Mouse (Mus musculus): ENCODE measurements at regions not wholly inside any gene's neighbourhood (a gene's known extent, or its start where the extent isn't known, plus 50 kb on each side); places are given as distances from the start of the nearest gene placed in this dataset.

DNA sequence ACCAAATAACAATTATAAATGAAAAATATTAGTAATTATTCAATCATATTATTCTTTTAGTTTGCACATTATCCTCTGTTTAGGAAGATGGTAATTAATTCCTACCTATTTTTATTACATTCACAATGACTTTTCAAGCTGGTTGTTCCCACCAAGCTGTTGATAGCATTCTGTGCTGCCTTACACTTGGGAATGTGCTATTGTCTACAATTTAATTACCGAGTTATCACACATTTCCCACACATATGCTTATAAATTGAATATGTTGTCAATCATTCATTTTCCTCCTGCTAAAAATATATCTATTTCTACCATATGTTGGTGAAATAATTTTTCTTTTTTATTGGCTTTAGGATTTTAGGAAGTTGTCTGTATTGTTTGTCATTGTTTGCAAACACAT is 306.2 kb upstream of the Klhl1 start:
- no peak overlapping the region for H3K4me3 ChIP-seq (ENCODE audit: insufficient read depth in 1 of 2, low read depth in 2 of 2, low read length in 2 of 2)
- no peak for TF ChIP-seq CTCF (IDR thresholded peaks at IDR 0.05; ENCODE audit: low read depth)
- TF ChIP-seq EP300 (IDR thresholded peaks at IDR 0.05; ENCODE audit: low read depth), result no peak
- H3K4me1 ChIP-seq (replicated peaks; ENCODE audit: control insufficient read depth in 2 of 2, insufficient read depth in 2 of 2, low read length in 1 of 2), result no peaks in the 10 kb centered on the region
- 50% methylated on average over 1 of the region's 1 CpGs for WGBS (ENCODE audit: insufficient replicate concordance)
- H3K4me2 ChIP-seq (ENCODE audit: low read depth), result no peak overlapping the region
- no peak overlapping the region for H3K9ac ChIP-seq (replicated peaks)
- H3K27ac ChIP-seq, result no peak overlapping the region
- no peaks in the 10 kb centered on the region for H3K36me3 ChIP-seq (replicated peaks; ENCODE audit: control insufficient read depth, insufficient read depth, low read depth)
- no peak for DNase-seq (ENCODE audit: low read depth in 3 of 3, low spot score in 3 of 3)
- H3K9me3 ChIP-seq (ENCODE audit: control insufficient read depth, low read length), result no peaks in the 10 kb centered on the region
- no peaks in the 10 kb centered on the region for H3K27me3 ChIP-seq (ENCODE audit: control insufficient read depth, insufficient read depth, low read length)
- no peak for ATAC-seq (ENCODE audit: insufficient read depth)

GRCm38 (mm10) chr14:96815665-96816064 is 296.8 kb upstream of the Klhl1 start:
- Histone ChIP-seq H3K27ac (no peak overlapping the region), H3K4me1 (replicated peaks; ENCODE audit: control insufficient read depth in 2 of 2, insufficient read depth in 2 of 2, low read length in 1 of 2) (no peaks in the 10 kb centered on the region), H3K27me3 (ENCODE audit: control insufficient read depth, insufficient read depth, low read length) (no peaks in the 10 kb centered on the region), H3K9me3 (ENCODE audit: control insufficient read depth, low read length) (no peaks in the 10 kb centered on the region), H3K36me3 (replicated peaks; ENCODE audit: control insufficient read depth, insufficient read depth, low read depth) (no peaks in the 10 kb centered on the region), H3K4me3 (ENCODE audit: insufficient read depth in 1 of 2, low read depth in 2 of 2, low read length in 2 of 2) (no peak overlapping the region), H3K4me2 (ENCODE audit: low read depth) (no peak overlapping the region), H3K9ac (replicated peaks) (no peak overlapping the region)
- WGBS (ENCODE audit: insufficient replicate concordance), result 49% methylated on average over 2 of the region's 2 CpGs
- no peak for ATAC-seq (ENCODE audit: insufficient read depth)
- no peak for TF ChIP-seq CTCF (IDR thresholded peaks at IDR 0.05; ENCODE audit: low read depth)
- TF ChIP-seq EP300 (IDR thresholded peaks at IDR 0.05; ENCODE audit: low read depth), result no peak
- no peak for DNase-seq (ENCODE audit: low read depth in 3 of 3, low spot score in 3 of 3)

GRCm38 (mm10) chr14:96805284-96805683 is 286.4 kb upstream of the Klhl1 start:
- Histone ChIP-seq H3K4me2 (ENCODE audit: low read depth) (no peak overlapping the region), H3K4me3 (ENCODE audit: insufficient read depth in 1 of 2, low read depth in 2 of 2, low read length in 2 of 2) (no peak overlapping the region), H3K9me3 (ENCODE audit: control insufficient read depth, low read length) (no peaks in the 10 kb centered on the region), H3K36me3 (replicated peaks; ENCODE audit: control insufficient read depth, insufficient read depth, low read depth) (no peaks in the 10 kb centered on the region), H3K27ac (no peak overlapping the region), H3K9ac (replicated peaks) (no peak overlapping the region), H3K4me1 (replicated peaks; ENCODE audit: control insufficient read depth in 2 of 2, insufficient read depth in 2 of 2, low read length in 1 of 2) (no peaks in the 10 kb centered on the region), H3K27me3 (ENCODE audit: control insufficient read depth, insufficient read depth, low read length) (no peaks in the 10 kb centered on the region)
- 48% methylated on average over 1 of the region's 1 CpGs for WGBS (ENCODE audit: insufficient replicate concordance)
- ATAC-seq (ENCODE audit: insufficient read depth) (no peak), DNase-seq (ENCODE audit: low read depth in 3 of 3, low spot score in 3 of 3) (no peak)
- TF ChIP-seq CTCF (IDR thresholded peaks at IDR 0.05; ENCODE audit: low read depth) (no peak), EP300 (IDR thresholded peaks at IDR 0.05; ENCODE audit: low read depth) (no peak)

GRCm38 (mm10) chr14:96794806-96795205 is 275.9 kb upstream of the Klhl1 start:
- H3K9ac ChIP-seq (replicated peaks), result no peak overlapping the region
- no peak overlapping the region for H3K4me3 ChIP-seq (ENCODE audit: insufficient read depth in 1 of 2, low read depth in 2 of 2, low read length in 2 of 2)
- no peak for TF ChIP-seq CTCF (IDR thresholded peaks at IDR 0.05; ENCODE audit: low read depth)
- no peak for TF ChIP-seq EP300 (IDR thresholded peaks at IDR 0.05; ENCODE audit: low read depth)
- no peak overlapping the region for H3K27ac ChIP-seq
- H3K4me2 ChIP-seq (ENCODE audit: low read depth), result no peak overlapping the region
- H3K27me3 ChIP-seq (ENCODE audit: control insufficient read depth, insufficient read depth, low read length), result no peaks in the 10 kb centered on the region
- ATAC-seq (ENCODE audit: insufficient read depth) (no peak), DNase-seq (ENCODE audit: low read depth in 3 of 3, low spot score in 3 of 3) (no peak)
- H3K4me1 ChIP-seq (replicated peaks; ENCODE audit: control insufficient read depth in 2 of 2, insufficient read depth in 2 of 2, low read length in 1 of 2), result no peaks in the 10 kb centered on the region
- no peaks in the 10 kb centered on the region for H3K9me3 ChIP-seq (ENCODE audit: control insufficient read depth, low read length)
- no peaks in the 10 kb centered on the region for H3K36me3 ChIP-seq (replicated peaks; ENCODE audit: control insufficient read depth, insufficient read depth, low read depth)
- 59% methylated on average over 1 of the region's 1 CpGs for WGBS (ENCODE audit: insufficient replicate concordance)

- no peaks in the 10 kb centered on the region for H3K36me3 ChIP-seq (replicated peaks; ENCODE audit: control insufficient read depth, insufficient read depth, low read depth)
- no peaks in the 10 kb centered on the region for H3K9me3 ChIP-seq (ENCODE audit: control insufficient read depth, low read length)
- ATAC-seq (ENCODE audit: insufficient read depth), result no peak
- WGBS (ENCODE audit: insufficient replicate concordance), result 53% methylated on average over 3 of the region's 3 CpGs
- no peak overlapping the region for H3K27ac ChIP-seq
- no peak overlapping the region for H3K4me2 ChIP-seq (ENCODE audit: low read depth)
- no peak for DNase-seq (ENCODE audit: low read depth in 3 of 3, low spot score in 3 of 3)
- H3K27me3 ChIP-seq (ENCODE audit: control insufficient read depth, insufficient read depth, low read length), result no peaks in the 10 kb centered on the region
- no peak overlapping the region for H3K4me3 ChIP-seq (ENCODE audit: insufficient read depth in 1 of 2, low read depth in 2 of 2, low read length in 2 of 2)
- no peaks in the 10 kb centered on the region for H3K4me1 ChIP-seq (replicated peaks; ENCODE audit: control insufficient read depth in 2 of 2, insufficient read depth in 2 of 2, low read length in 1 of 2)
- TF ChIP-seq CTCF (IDR thresholded peaks at IDR 0.05; ENCODE audit: low read depth), result no peak
- TF ChIP-seq EP300 (IDR thresholded peaks at IDR 0.05; ENCODE audit: low read depth), result no peak
- no peak overlapping the region for H3K9ac ChIP-seq (replicated peaks)
These were observed 269.0 kb upstream of the Klhl1 start for GRCm38 (mm10) chr14:96787917-96788316.
